Mouse (Mus musculus) kidney, postnatal 0 days (tissue): ENCODE data around the gene Sh3pxd2b. TPM values are rescaled to one million over a fixed set of nuclear protein-coding genes. Genes with fewer than 3 reads are reported as not detected.
A peak's percentile ranks its signal among the peaks of the same experiment; 100 is the strongest.

Experiments
- ATAC-seq: fragments of 200-750 bp; cut with Nextera tagmentation; replicated peaks from 2 replicates; pipeline ENCODE4 v1.8.0; 2017; ENCODE audit warnings: low read depth, moderate number of reproducible peaks, moderate TSS enrichment, moderate library complexity; ENCODE audit not compliant: low FRiP score
- DNase-seq: peaks from one replicate; pipeline ENCODE4 v3.0.0-alpha.2; 2016; ENCODE audit warnings: low spot score
- H3K27ac ChIP-seq: fragments of 300-500 bp; sonication (generic); 2 replicates; pipeline ENCODE4 v1.5.1; 2014; ENCODE audit warnings: mild to moderate bottlenecking
- H3K27me3 ChIP-seq: fragments of 300-500 bp; sonication (generic); 2 replicates; pipeline ENCODE4 v1.6.1; 2014; ENCODE audit warnings: low read length, mixed read lengths; ENCODE audit not compliant: insufficient read depth
- H3K36me3 ChIP-seq: fragments of 300-500 bp; sonication (generic); 2 replicates; pipeline ENCODE4 v1.6.1; 2014; ENCODE audit warnings: low read length, mixed read lengths; ENCODE audit not compliant: insufficient read depth
- H3K4me1 ChIP-seq: fragments of 300-500 bp; sonication (generic); replicated peaks from 2 replicates; pipeline ENCODE4 v1.6.1; 2014; ENCODE audit warnings: antibody characterized with exemption, low read length, mixed read lengths; ENCODE audit not compliant: insufficient read depth
- H3K4me2 ChIP-seq: fragments of 300-500 bp; sonication (generic); 2 replicates; pipeline ENCODE4 v1.6.1; 2014; ENCODE audit warnings: mild to moderate bottlenecking, low read length, moderate library complexity, mixed read lengths
- H3K4me3 ChIP-seq: fragments of 300-500 bp; sonication (generic); replicated peaks from 2 replicates; pipeline ENCODE4 v1.5.1; 2014; ENCODE audit warnings: low read depth, low read length
- H3K9ac ChIP-seq: fragments of 300-500 bp; sonication (generic); 2 replicates; pipeline ENCODE4 v1.6.1; 2014; ENCODE audit warnings: low read depth, low read length
- H3K9me3 ChIP-seq: fragments of 300-500 bp; sonication (generic); replicated peaks from 2 replicates; pipeline ENCODE4 v1.6.1; 2016; ENCODE audit warnings: low read length, inconsistent platforms, mixed read lengths
- CTCF ChIP-seq: IDR thresholded peaks from 2 replicates; pipeline ENCODE4 v1.5.1; 2016; ENCODE audit warnings: antibody characterized with exemption, low read depth, mild to moderate bottlenecking, moderate library complexity
- WGBS: fragments of 180-500 bp; shearing (Covaris S2); extraction: QIAGEN DNeasy Blood & Tissue Kit; methylation state at CpG from one replicate; pipeline ENCODE4 v1.1.7; 2014; 5-methylcytosine and 5-hydroxymethylcytosine counted together
- polyA plus RNA-seq: library from polyadenylated mRNA; unstranded; fragments of >200 nt; fragmentation: Nextera tagmentation; extraction: Ambion mirVana; gene quantifications from 2 replicates; pipeline ENCODE4 v1.2.1, GENCODE M21; 2015

The Sh3pxd2b gene
- polyA plus RNA-seq, 1 experiment from 2014 or later = 6.6 TPM

DNA sequence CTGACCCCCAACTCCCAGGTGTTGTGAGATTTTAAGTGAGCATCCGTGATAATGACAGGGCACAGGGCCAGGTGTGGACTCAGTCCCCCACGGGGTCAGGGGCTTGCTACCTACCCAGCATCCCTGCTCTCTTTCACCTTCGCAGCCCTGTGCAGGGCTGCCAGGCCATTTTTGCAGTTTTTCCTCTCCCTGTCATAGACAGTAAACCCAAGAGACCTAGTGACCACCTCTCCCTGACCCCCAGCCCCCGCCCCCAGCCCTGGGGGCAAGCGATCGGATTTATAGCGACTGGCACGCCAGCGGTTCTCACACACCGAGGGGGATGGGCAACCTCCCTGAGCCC is 385 bp upstream of the Sh3pxd2b start:
- DNase-seq = no peak
- no peaks in the 10 kb centered on the region for H3K27me3 ChIP-seq
- H3K4me2 ChIP-seq = peak overlapping the region; percentile 93
- no peaks in the 10 kb centered on the region for H3K9me3 ChIP-seq
- ATAC-seq = peak; percentile 31; the same call in 1 of the 2 replicates
- peak overlapping the region; percentile 79; the same call in 1 of the 2 replicates for H3K27ac ChIP-seq
- 0 out of 2 replicates have a peak, but pooled peaks cover 2% of the 10 kb centered on the region for H3K36me3 ChIP-seq
- TF ChIP-seq CTCF = no peak
- H3K9ac ChIP-seq = peak overlapping the region; percentile 90
- 4% methylated on average over 10 of the region's 10 CpGs for WGBS
- H3K4me3 ChIP-seq = peak overlapping the region; percentile 75
- H3K4me1 ChIP-seq = peaks cover 9% of the 10 kb centered on the region

DNA sequence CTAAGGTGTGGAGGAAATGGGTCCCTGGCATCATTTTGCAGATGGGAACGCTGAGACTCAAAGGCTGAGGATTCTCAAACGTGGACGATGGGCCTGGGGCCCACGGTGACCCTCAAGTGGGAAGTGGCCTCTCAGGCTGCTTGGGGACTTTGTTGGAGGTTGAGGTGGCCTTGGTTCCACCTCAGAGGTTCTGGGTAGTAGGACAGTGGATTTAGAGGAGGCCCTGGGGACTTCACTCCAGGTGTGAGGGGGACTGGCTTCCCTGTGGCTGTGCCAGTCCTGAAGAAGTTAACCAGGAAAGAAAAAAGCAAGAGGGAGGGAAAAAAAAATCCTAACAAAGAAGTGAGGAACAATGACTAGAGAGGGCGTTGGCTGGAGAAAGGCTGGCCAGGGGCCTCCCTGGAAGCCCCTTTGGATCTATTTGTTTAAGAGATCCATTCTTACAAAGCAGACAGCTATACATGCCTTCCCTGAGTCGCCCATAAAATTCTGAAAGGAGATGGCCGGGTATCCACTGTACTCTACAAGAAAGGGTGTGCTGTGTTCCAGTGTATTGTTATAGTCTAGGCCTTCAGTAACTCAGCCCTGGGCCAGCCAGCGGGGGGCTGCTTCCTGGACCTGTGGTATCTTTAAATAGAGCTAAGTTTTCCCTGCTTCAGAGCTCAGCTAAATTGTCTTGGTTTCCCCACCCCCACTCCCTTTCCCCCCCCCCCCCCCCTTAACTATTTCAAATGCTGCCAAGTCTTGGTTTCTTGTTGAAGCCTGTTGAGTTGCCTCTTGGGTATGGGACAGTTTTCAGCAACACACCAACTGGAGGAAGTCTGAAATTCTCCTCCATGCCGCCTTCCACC is 1.0 kb downstream of the Sh3pxd2b start:
- no peak for ATAC-seq
- H3K27me3 ChIP-seq = no peaks in the 10 kb centered on the region
- H3K36me3 ChIP-seq = 0 out of 2 replicates have a peak, but pooled peaks cover 2% of the 10 kb centered on the region
- H3K27ac ChIP-seq = peak overlapping the region; percentile 79
- WGBS = 20% methylated on average over 9 of the region's 9 CpGs
- TF ChIP-seq CTCF = no peak
- peak overlapping the region; percentile 90 for H3K9ac ChIP-seq
- peak; percentile 51 for DNase-seq
- H3K9me3 ChIP-seq = no peaks in the 10 kb centered on the region
- H3K4me1 ChIP-seq = peaks cover 9% of the 10 kb centered on the region
- peak overlapping the region; percentile 75 for H3K4me3 ChIP-seq
- H3K4me2 ChIP-seq = peak overlapping the region; percentile 93

DNA sequence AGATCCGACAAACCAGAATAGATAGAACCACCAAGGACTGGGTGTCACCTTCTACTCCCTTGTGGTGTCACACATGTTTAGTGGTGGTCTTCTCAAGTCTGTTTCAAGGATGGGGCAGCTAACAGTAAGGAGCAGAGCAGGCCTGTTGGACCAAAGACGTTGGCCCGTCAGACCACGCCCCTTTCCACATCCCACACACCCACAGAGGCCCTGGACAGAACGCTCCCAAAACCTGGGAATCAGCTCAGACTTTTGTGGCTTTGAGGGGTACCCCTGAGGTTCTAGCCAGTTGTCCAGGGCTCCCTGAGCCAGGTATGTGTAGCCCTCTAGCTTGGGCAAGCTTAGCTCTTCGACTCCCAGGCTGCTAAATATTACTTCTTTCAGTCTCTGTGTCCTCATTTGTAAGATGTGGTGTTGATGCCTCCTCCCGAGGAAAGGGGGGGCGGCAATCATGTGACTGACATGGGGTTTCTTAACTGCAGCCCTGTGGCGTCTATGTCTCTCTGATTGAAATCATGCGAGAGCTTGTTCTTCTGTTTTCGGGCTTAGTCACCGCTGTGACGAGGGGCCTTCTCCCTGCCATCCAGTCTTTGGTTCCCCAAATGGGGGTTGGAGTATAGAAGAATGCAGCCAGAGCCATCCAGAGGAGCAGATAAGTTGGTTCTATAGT is 1.8 kb downstream of the Sh3pxd2b start:
- peak; percentile 55 for DNase-seq
- H3K9me3 ChIP-seq = no peaks in the 10 kb centered on the region
- H3K4me2 ChIP-seq = peak overlapping the region; percentile 93
- 57% methylated on average over 13 of the region's 13 CpGs for WGBS
- H3K27me3 ChIP-seq = no peaks in the 10 kb centered on the region
- no peak for TF ChIP-seq CTCF
- ATAC-seq = no peak
- no peak overlapping the region for H3K27ac ChIP-seq
- H3K4me1 ChIP-seq = peaks cover 9% of the 10 kb centered on the region
- 0 out of 2 replicates have a peak, but pooled peaks cover 2% of the 10 kb centered on the region for H3K36me3 ChIP-seq
- no peak overlapping the region for H3K4me3 ChIP-seq
- no peak overlapping the region for H3K9ac ChIP-seq

DNA sequence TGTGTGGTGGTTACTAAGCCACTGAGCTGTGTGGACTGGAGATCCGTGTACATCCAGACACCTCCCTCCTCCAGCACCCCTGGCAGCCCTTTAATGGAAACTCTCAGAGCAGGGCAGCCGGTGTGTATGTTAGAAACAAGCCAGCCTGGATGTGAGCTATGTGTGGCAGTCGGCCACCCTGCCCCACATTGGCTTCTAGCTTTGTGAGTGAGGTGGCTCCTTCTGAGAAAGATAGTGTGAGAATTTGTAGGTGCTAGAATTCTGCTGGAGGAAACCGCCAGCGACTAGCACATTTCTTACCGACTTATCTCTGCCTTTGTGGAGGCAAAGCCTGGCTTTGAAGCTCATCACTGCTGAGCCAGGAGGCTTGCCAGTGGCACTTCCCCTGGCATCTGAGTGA is 5.3 kb downstream of the Sh3pxd2b start:
- no peak for DNase-seq
- 78% methylated on average over 6 of the region's 6 CpGs for WGBS
- H3K27me3 ChIP-seq = no peaks in the 10 kb centered on the region

DNA sequence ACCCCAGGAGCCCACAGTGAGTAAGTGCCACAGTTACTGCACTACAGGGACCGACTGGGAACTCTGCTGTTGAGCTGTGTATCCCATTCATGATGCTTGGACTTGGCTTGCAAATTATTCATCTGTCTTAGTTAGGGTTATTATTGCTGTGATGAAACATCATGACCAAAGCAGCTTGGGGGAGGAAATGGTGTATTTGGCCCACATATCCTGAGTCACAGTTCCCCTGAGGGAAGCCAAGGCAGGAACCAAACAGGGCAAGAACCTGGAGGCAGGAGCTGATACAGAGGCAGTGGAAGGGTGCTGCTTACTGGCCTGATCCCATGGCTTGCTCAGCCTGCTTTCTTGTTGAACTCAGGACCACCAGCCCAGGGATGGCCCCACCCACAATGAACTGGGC is 7.8 kb downstream of the Sh3pxd2b start:
- TF ChIP-seq CTCF = no peak

More for the DNA sequence above, 5.3 kb downstream of the Sh3pxd2b start:
- Histone ChIP-seq H3K36me3 (0 out of 2 replicates have a peak, but pooled peaks cover 2% of the 10 kb centered on the region), H3K4me1 (peaks cover 9% of the 10 kb centered on the region), H3K9ac (no peak overlapping the region), H3K4me2 (no peak overlapping the region), H3K9me3 (no peaks in the 10 kb centered on the region), H3K4me3 (no peak overlapping the region), H3K27ac (no peak overlapping the region)
- no peak for TF ChIP-seq CTCF
- ATAC-seq = no peak

DNA sequence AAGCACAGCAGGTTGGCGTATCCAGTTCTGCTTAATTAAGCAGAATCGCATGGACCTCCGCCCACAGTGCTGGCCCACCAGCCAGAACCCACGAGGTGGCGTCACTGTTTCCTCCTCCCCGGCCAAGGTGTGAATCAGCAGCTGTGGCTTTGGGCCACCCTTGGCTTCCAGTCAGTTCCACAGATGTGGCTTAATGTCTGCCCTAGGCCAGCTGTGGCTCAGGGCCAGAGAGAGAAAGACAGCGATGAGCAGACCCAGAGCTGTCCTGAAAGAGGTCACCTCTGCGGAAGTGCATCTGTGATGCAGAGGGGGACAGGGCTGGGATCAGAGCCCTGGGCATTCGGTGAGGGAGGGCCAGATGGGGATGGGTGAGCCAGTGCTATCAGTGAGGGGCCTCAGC is 10.1 kb downstream of the Sh3pxd2b start:
- 51% methylated on average over 9 of the region's 9 CpGs for WGBS
- no peak for DNase-seq
- H3K4me3 ChIP-seq = no peak overlapping the region
- no peaks in the 10 kb centered on the region for H3K4me1 ChIP-seq
- H3K9me3 ChIP-seq = no peaks in the 10 kb centered on the region
- no peak overlapping the region for H3K4me2 ChIP-seq
- H3K36me3 ChIP-seq = no peaks in the 10 kb centered on the region
- H3K27me3 ChIP-seq = no peaks in the 10 kb centered on the region
- no peak overlapping the region for H3K9ac ChIP-seq
- no peak overlapping the region for H3K27ac ChIP-seq
- TF ChIP-seq CTCF = no peak
- peak; percentile 16; the same call in 1 of the 2 replicates for ATAC-seq

More for the DNA sequence above, 7.8 kb downstream of the Sh3pxd2b start:
- DNase-seq (no peak), ATAC-seq (no peak)
- Histone ChIP-seq H3K4me1 (no peaks in the 10 kb centered on the region), H3K9me3 (no peaks in the 10 kb centered on the region), H3K4me2 (no peak overlapping the region), H3K27ac (no peak overlapping the region), H3K36me3 (0 out of 2 replicates have a peak, but pooled peaks cover 2% of the 10 kb centered on the region), H3K4me3 (no peak overlapping the region), H3K27me3 (no peaks in the 10 kb centered on the region), H3K9ac (no peak overlapping the region)
- 71% methylated on average over 1 of the region's 1 CpGs for WGBS
